Mouse (Mus musculus) brain, embryonic 14.5 days (tissue): ENCODE measurements around the gene Olfr1214.

ENCODE experiments used
- CTCF ChIP-seq: fragments of 200-500 bp; IDR thresholded peaks from 2 replicates; pipeline ENCODE4 v1.5.1; 2012; ENCODE audit warnings: inconsistent platforms, mild to moderate bottlenecking, moderate library complexity, borderline replicate concordance; ENCODE audit not compliant: insufficient read depth, insufficient read length; ENCODE audit errors: extremely low read depth
- POLR2A ChIP-seq: fragments of 200-500 bp; IDR thresholded peaks from 2 replicates; pipeline ENCODE4 v1.6.1; 2012; ENCODE audit warnings: mild to moderate bottlenecking, inconsistent platforms, borderline replicate concordance; ENCODE audit not compliant: poor library complexity, insufficient read depth, insufficient read length, severe bottlenecking; ENCODE audit errors: extremely low read depth

DNA sequence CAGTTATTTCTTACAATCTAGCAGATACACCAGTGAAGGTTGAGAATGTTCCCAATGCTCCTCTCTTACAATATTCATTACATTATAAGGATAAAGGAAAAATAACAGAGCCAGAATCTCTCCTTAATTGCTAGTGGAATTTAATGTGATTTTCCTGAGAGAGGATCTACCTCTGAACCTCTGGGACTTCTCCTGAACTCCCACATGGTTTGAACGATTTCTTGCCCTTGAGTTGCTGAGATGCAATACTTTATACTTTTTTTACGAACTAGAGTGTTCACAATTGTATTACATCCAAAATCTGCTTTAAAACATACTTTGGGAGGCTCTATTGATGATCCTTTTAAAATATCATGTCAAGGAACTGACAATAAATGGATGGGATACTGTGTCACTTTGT is 14.4 kb upstream of the Olfr1214 start, which contains the start of gene Olfr1215:
- TF ChIP-seq POLR2A (no peak), CTCF (no peak)
